Mouse (Mus musculus) midbrain, embryonic 15.5 days (tissue): ENCODE measurements around the gene Ak8. TPM values are rescaled to one million over a fixed set of nuclear protein-coding genes. Genes with fewer than 3 reads are reported as not detected.
A peak's percentile ranks its signal among the peaks of the same experiment; 100 is the strongest.

Experiments
- ATAC-seq: fragments of 200-750 bp; cut with Nextera tagmentation; replicated peaks from 2 replicates; pipeline ENCODE4 v1.8.0; 2017; ENCODE audit warnings: moderate TSS enrichment
- H3K27ac ChIP-seq: fragments of 300-500 bp; sonication (generic); 2 replicates; pipeline ENCODE4 v1.5.1; 2015; ENCODE audit warnings: mild to moderate bottlenecking, inconsistent platforms
- H3K27me3 ChIP-seq: fragments of 300-500 bp; sonication (generic); replicated peaks from 2 replicates; pipeline ENCODE4 v1.6.1; 2015; ENCODE audit warnings: inconsistent platforms
- H3K36me3 ChIP-seq: fragments of 300-500 bp; sonication (generic); replicated peaks from 2 replicates; pipeline ENCODE4 v1.6.1; 2015; ENCODE audit warnings: inconsistent platforms
- H3K4me1 ChIP-seq: fragments of 300-500 bp; sonication (generic); 2 replicates; pipeline ENCODE4 v1.6.1; 2015; ENCODE audit warnings: inconsistent platforms
- H3K4me2 ChIP-seq: fragments of 300-500 bp; sonication (generic); 2 replicates; pipeline ENCODE4 v1.6.1; 2015; ENCODE audit warnings: inconsistent platforms, mild to moderate bottlenecking, moderate library complexity
- H3K4me3 ChIP-seq: fragments of 300-500 bp; sonication (generic); 2 replicates; pipeline ENCODE4 v1.5.1; 2015; ENCODE audit warnings: mild to moderate bottlenecking, inconsistent platforms
- H3K9ac ChIP-seq: fragments of 300-500 bp; sonication (generic); 2 replicates; pipeline ENCODE4 v1.6.1; 2015; ENCODE audit warnings: mild to moderate bottlenecking, inconsistent platforms
- H3K9me3 ChIP-seq: fragments of 300-500 bp; sonication (generic); 2 replicates; pipeline ENCODE4 v1.6.1; 2016; ENCODE audit warnings: inconsistent platforms
- WGBS: fragments of 180-500 bp; shearing (Covaris S2); methylation state at CpG from one replicate; pipeline ENCODE4 v1.1.7; 2015; ENCODE audit warnings: mixed read lengths; 5-methylcytosine and 5-hydroxymethylcytosine counted together
- microRNA-seq: library from miRNA; unstranded; fragments of <30 nt; microRNA quantifications from one replicate; pipeline ENCODE4, GENCODE M21; 2016
- polyA plus RNA-seq: library from polyadenylated mRNA; unstranded; fragments of >200 nt; fragmentation: Nextera tagmentation; extraction: Ambion mirVana; gene quantifications from 2 replicates; pipeline ENCODE4 v1.2.1, GENCODE M21; 2015

Ak8 gene
- polyA plus RNA-seq, 1 experiment from 2014 or later: 4.1 TPM

GRCm38 (mm10) chr2:28859303-28859702, 159.3 kb downstream of the Ak8 start:
- Histone ChIP-seq H3K4me3 (no peak overlapping the region), H3K4me2 (no peak overlapping the region), H3K36me3 (peaks cover 31% of the 10 kb centered on the region), H3K4me1 (no peaks in the 10 kb centered on the region), H3K27me3 (no peaks in the 10 kb centered on the region), H3K27ac (no peak overlapping the region), H3K9ac (no peak overlapping the region), H3K9me3 (no peaks in the 10 kb centered on the region)
- 93% methylated on average over 4 of the region's 4 CpGs for WGBS
- ATAC-seq: no peak

- 89% methylated on average over 8 of the region's 8 CpGs for WGBS
Observed at GRCm38 (mm10) chr2:28860678-28861423, 160.9 kb downstream of the Ak8 start.

More at GRCm38 (mm10) chr2:28860678-28861423, 160.9 kb downstream of the Ak8 start:
- Histone ChIP-seq H3K36me3 (peaks cover 36% of the 10 kb centered on the region), H3K27ac (no peak overlapping the region), H3K9ac (no peak overlapping the region), H3K4me3 (no peak overlapping the region), H3K9me3 (no peaks in the 10 kb centered on the region), H3K4me2 (no peak overlapping the region), H3K4me1 (no peaks in the 10 kb centered on the region), H3K27me3 (no peaks in the 10 kb centered on the region)
- no peak for ATAC-seq

Small RNA genes within 50 kb of the gene (microRNA-seq; reads per million reads assigned to microRNA genes)
- 2.0 reads per million, percentile 3 among the genes with 10 or more reads in this experiment for gene Mir3088

Other genes starting within 250 kb of the Ak8 start
- 2.4 and 2.9 TPM in 2 replicates for gene 1700007K13Rik, start 233.8 kb upstream of the Ak8 start, polyA plus RNA-seq
- gene Mrps2, start 232.1 kb upstream of the Ak8 start, polyA plus RNA-seq: 49.7 and 51.4 TPM in 2 replicates
- gene Gbgt1, start 203.3 kb upstream of the Ak8 start, polyA plus RNA-seq: 1.1 and 1.4 TPM in 2 replicates
- gene Gm10134, start 194.1 kb upstream of the Ak8 start, polyA plus RNA-seq: 1.4 and 2.4 TPM in 2 replicates
- gene Ralgds, start 187.0 kb upstream of the Ak8 start, polyA plus RNA-seq: 92.0 and 94.8 TPM in 2 replicates
- gene Cel, start 136.8 kb upstream of the Ak8 start, polyA plus RNA-seq: 0.10 and 0.13 TPM in 2 replicates
- 48.2 and 49.2 TPM in 2 replicates for gene Gtf3c5, start 116.4 kb upstream of the Ak8 start, polyA plus RNA-seq
- gene Gfi1b, start 78.2 kb upstream of the Ak8 start, polyA plus RNA-seq: not detected in 2 replicates
- gene Tsc1, start 58.9 kb upstream of the Ak8 start, polyA plus RNA-seq: 38.6 and 40.3 TPM in 2 replicates
- gene Spaca9, start 437 bp upstream of the Ak8 start, polyA plus RNA-seq: 2.2 and 2.3 TPM in 2 replicates
- 22.7 and 22.8 TPM in 2 replicates for gene Gtf3c4, start 140.2 kb downstream of the Ak8 start, polyA plus RNA-seq
- 14.9 TPM in 2 replicates for gene Ddx31, start 140.2 kb downstream of the Ak8 start, polyA plus RNA-seq
- gene Barhl1, start 216.5 kb downstream of the Ak8 start, polyA plus RNA-seq: 53.5 and 77.8 TPM in 2 replicates